Mouse (Mus musculus): ENCODE data around the gene Gm20708.

GRCm38 (mm10) chr11:117822728-117823241, 13.3 kb downstream of the Gm20708 start:
- TF ChIP-seq EP300 (IDR thresholded peaks at IDR 0.05; ENCODE audit: insufficient read depth, low read depth, low read length) (no peak), CTCF (IDR thresholded peaks at IDR 0.05; ENCODE audit: low read depth, low read length) (no peak), POLR2A (IDR thresholded peaks at IDR 0.05; ENCODE audit: insufficient read depth, low read length) (no peak)

Data from ES-Bruce4 (cell line).